Mouse (Mus musculus): Measurements from ENCODE around the gene Aprt.
"Not testable (repeated sequence)": the region's sequence is repeated elsewhere in the genome, so short reads cannot be mapped to it uniquely, and the experiment has no call there.

The Aprt gene

DNA sequence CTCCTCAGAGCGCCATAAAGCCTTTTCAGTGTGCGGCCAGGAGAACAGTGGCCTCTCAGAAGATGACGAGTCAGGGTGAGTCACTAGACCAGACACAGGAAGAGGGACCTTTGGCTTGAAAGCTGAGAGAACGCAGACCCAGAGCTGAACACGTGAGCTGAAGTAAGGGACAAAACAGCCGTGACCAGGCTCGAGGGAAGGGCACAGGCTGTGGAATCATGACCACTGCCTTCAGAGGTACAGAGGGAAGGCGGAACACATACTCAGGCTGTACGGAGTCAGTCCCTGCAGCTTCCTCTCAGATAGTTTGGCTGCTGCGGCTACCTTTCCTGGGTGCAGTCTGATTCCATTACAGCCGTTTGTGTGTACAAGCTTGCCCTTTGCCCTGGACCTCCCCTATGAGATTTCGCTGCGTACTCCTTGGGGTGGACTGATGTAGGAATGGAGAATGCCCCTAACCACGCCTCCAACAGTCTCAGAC is 8.7 kb upstream of the Aprt start:
- no peak for DNase-seq

DNA sequence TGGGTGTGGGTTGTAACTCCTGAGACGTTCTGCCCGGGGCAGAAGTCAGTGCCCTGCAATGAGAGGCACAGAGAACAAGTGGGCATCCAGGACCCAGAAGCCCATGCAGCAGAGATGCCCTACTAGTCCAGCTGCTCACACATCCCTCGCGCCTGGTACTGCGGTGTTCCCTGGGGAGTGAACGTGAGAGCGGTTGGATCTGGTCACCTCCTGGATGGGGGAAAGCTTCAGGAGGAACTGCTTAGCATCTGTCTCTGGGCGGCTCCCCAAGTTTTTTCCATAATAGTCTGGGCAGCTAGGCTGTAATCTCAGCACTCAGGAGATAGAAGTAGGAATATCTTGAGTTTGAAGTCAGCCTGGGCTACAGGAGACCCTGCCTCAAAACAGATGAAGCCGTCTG is 8.3 kb upstream of the Aprt start:
- no peak for DNase-seq

DNA sequence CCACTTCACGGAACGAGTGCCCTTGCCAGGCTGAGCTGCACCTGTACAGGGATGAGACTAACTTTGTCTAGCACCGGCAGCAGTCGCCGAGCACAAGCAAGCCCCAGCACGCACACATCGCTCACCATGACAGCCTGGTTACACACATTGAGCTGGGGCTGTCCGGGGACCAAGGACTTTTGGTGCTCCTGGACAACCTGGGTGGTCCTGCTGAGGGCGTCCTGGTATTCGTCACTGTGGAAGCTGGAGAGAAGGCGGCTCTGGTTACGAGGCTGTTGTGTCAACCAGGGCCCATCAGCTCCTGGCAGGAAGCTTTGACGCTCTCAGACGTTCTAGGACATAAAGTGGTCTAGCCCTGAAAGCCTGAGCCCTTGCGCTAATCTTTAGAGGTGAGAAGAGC is 4.2 kb upstream of the Aprt start:
- DNase-seq, result no peak

DNA sequence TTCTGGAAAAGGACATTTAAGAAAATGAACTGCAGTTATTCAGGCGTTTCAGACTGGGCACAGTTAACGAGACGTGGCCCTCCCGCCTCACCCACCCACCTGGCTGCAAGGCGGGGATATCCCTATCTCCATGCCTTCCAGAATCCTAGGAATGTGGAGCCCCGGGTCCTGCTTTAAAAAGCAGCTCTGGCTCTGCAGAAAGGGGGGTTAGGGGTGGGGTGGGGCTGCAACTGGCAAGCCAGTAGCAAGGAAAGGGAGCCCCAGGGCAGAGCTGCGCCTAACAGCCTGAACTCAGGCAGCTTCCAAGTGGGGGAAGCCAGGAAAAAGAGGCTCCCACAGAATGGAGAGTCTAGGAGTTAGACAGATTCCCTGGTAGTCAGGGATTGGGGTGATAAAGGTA is 2.5 kb upstream of the Aprt start:
- DNase-seq, result no peak

DNA sequence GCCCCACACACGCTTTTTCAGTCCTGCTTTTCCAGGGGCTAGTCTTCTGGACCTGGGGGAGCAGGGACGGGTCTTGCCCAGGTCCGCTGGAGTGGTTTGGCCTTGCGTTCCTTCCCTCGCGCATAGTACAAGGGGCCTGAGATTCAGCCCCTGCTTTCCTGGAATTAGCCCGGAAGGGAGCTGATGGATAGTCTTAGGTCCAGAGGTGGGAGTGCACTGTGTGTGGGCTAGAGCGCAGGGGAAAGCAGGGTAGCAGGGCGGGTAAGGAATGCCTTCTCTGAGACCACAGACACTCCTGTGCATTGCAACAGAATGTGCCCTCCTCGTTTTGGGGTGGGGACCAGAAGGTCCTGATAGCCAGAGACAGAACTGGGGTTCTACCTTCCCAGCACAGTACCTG is 407 bp upstream of the Aprt start:
- DNase-seq, result no peak

DNA sequence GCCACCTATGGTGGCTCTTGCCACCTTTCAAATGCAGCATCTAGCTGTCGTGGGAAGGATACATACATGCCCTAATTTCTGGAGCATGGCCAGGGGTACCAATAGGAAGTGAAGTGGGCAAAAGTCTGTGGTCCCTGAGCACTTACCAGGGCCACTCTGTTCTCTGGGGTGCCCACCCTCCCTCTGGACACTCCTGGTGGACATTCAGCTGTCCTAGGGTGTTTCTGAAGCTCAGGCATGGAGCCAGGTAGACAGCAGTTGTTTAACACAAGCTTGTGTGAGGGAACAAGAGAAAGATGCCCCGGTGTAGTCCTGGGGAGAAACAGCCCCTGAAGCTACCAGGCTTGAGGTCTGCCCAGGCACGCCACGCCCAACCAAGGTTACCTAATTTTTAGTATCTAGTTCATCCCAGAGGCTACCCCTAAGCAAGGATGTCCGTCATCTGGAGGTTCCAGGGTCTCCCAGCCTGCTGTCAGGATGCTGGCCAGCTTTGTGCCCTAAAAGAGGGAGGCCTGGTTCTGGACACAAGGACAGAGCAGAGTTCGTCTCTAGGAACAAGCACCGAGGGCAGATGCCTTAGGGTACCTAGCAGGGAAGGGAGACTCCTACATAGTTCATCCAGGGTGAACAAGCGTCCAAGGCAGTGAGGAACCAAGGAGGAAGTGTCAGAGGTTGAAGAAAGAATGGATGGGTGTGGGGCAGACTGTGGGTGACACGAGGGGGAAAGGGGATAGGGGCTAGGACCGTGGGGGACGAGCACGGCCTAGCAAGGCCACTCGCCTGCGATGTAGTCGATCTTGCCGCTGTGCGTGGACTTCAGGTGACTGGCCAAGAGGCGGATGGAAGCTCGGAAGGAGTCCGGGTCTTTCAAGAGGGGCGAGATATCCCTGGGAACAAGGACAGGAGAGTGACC is 718 bp downstream of the Aprt start:
- peak; percentile 8 to 9 for DNase-seq

DNA sequence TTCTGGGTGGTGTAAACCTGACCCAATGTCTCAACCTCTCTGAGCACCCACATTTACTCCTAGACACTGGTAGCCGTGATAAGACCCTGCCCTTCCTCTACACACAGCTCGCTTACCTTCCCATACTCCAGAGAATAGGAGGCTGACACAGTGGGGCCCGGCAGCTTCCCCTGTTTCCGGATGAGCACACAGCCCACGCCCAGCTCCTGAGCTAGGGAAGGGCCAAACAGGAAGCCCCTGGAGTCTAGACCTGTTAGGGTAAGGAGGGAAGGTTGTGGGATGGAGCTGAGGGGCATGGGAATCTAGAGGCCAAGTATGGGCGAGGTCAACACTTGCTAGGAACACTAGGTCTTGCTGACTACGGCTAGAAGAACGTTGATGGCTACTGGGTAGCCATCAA is 1.4 kb downstream of the Aprt start:
- DNase-seq, result no peak

DNA sequence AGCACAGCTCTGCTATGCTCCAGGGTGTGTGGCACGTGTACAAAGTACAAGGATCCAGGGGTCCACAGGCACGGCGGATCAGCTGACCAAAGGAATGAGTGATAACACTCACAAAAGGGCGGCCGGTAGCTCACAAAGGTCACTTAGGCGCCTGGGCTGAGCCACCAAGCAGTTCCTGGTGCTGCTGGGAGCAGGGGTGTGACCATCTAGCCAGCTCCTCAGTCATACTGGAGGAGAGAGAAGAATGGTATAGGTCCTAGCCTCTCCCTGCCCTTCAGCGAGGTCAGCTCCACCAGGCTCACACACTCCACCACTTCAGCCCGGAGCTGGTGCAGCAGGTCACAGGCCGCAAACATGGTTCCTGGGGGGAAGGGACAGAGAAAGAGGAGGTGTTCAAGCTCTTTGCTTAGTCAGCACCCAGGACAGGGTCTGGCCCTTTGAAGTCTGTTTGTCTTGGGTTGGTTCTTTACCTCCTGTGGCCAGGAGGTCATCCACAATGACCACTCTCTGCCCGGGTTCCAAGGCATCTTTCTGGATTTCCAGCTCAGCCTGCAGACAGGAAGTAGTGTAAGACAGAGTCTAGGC is 1.9 kb downstream of the Aprt start:
- no peak for DNase-seq

DNA sequence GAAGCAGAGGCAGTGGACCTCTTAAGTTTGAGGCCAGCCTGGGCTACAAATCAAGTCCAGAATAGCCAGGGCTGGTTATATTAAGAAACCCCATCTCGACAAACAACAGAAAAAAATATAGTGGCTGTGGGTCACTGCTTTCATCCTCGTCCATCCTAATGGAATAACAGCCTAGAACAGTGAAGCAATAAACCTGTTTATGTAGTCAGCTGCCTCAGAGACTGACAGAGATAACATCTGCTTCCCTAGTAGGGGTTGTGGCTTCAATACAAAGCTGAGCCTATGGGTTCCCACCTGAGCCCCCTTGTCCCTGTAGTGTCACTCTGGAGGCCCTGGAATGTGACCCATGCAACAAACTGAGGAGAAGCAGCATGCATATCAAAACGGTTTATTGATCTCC is 2.4 kb downstream of the Aprt start:
- DNase-seq, result no peak

DNA sequence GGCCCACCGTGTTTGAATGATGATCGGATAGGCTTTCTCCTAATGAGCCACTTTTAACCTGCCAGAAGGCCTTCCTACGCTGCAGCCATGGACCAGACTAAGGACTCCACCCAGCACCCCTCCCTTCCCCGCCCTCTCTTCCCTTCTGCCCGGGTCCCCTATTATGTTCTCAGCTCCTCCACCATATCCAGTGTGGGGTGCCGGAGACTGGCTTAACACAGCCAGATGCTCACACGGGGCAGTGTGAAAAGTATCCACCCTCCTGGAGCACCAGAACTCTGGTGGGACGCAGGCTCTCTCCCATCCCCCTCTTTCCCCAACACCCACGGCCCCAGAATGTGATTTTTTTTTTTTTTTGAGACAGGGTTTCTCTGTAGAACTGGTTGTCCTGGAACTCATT is 3.1 kb downstream of the Aprt start:
- no peak for DNase-seq

DNA sequence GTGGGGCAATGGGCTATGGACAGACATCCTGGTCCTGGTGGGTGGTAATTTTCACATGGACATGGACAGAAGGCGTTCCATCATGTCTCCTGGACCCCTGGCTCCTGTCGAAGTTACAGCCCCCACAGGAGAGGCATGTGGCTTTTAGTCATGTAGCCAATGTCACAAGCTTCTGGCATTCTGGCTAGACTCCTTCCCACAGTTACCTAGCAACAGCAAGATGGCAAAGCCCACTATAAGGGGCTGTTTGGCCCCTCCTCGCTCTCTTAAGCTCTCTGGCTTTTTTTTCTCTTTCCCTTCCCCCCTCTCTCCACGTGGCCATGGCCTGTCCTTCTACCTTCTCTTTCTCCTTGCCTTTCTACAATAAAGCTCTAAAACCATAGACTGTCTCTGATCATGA is 3.5 kb downstream of the Aprt start:
- not testable (repeated sequence) for DNase-seq

DNA sequence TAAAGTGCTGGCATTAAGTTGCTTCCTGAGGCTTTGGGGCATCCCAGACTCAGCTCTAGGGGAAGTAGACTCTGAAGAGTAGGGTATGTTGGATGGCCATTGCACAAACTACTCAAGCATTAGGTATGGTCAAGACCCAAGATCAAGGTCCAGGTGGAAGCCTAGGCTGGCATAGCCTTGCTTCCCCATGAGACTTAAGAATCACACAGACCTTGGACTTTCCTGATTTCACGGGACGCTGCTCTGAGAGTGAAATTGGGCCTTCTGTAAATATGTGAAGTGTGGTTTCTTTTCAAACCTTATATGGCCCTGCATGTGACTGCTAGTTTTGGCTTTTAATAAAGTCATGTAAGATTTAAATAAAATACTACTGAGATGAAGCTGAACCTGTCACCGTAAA is 4.0 kb downstream of the Aprt start:
- DNase-seq, result no peak

DNA sequence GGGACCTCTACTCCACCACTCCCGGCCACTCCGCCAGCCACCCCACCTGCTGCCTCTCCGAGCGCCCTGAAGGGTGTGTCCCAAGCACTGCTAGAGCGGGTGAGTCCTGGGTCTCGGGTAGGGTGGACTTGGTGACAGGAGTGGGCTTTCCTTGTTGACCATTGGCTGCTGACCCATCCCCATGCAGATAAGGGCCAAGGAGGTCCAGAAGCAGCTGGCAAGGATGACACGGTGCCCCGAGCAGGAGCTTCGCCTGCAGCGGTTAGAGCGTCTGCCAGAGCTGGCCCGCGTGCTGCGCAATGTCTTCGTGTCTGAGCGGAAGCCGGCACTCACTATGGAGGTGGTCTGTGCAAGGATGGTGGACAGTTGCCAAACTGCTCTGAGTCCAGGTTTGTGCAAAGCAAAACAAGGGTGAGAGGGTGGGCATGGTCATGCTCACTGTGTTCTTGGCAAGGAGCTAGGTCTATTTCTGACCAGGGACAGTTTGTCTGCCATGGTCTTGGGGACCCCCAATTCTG is 4.9 kb downstream of the Aprt start:
- no peak for DNase-seq

DNA sequence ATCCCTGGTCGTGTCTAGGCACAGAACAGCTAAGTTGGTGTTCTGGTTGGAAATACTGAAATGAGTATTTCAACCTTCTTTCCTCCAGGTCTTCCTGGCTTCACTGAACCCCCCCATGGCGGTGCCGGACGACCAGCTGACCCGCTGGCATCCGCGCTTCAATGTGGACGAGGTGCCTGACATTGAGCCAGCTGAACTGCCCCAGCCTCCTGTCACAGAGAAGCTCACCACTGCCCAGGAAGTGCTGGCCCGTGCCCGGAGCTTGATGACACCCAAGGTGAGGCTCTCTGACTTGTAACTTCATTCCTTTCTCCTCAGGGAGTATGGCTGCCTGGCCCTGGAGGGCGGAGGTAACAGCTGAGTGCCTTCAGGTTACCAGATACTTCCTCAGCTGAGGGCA is 5.6 kb downstream of the Aprt start:
- no peak for DNase-seq

DNA sequence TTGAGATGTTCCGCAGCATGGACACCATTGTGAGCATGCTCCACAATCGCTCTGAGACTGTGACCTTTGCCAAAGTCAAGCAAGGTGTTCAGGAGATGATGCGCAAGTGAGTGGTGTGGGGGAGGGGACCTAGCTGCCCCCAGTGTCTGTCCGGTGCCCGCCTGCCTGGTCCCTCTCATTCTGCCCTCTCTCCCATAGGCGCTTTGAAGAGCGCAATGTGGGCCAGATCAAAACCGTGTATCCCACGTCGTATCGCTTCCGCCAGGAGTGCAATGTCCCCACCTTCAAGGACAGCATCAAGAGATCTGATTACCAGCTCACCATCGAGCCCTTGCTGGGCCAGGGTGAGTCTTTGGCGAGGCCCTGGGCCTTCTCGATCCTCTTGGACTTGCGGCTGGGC is 6.7 kb downstream of the Aprt start:
- DNase-seq, result no peak

DNA sequence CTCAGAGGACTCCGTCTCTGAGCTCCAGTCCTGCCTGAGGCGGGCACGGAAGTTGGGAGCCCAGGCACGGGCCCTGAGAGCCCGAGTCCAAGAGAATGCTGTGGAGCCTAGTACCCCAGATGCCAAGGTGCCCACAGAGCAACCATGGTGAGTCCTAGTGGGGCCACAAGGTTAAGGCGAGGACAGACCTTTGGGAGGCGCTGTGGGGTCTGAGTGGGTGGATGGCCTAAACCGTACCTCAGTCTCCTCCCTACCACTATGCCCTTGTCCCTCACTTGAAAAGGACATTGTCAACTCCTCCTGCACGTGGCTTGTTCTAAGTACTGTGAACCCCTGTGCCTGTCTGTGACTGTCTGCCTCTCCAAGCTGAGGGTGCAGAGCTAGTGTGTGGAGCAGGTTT is 7.4 kb downstream of the Aprt start:
- no peak for DNase-seq

DNA sequence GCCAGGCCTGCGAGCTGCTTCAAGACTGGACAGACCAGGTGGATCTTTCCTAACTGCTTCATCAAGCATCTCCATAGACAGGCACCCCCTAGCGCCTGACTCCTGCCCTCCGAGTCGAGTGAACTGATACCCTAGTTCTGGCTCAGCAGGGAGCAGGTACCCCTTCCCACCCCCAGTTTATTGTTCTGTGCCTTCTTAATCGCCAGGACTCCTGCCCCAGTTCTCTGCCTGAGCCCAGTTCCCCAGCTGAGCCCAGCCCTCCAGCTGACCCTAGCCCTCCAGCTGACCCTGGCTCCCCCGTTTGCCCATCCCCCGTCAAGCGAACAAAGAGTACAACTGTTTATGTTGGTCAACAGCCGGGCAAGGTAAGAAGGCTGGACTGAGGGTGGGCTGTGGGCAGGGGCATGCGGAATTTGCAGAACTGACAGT is 7.8 kb downstream of the Aprt start:
- DNase-seq, result peak; percentile 45 to 49

DNA sequence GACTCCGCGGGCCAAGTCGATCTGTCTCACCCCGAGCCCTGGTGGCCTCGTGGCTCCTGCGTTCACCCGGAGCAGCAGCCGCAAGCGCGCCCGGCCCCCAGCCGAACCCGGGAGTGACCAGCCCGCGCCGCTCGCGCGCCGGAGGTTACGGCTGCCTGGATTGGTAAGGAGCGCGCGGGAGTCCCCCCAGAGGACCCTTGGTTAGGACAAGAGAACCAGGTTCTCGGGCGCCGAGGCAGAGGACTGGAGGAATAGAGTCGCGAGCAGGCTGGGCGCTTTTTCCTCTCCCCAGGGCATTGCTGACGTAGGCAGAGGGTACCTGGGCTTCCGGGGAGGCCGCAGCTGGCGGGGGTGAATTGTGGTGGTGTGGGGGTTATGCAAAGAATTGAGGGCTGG is 8.6 kb downstream of the Aprt start:
- DNase-seq, result peak; percentile 97 to 98

DNA sequence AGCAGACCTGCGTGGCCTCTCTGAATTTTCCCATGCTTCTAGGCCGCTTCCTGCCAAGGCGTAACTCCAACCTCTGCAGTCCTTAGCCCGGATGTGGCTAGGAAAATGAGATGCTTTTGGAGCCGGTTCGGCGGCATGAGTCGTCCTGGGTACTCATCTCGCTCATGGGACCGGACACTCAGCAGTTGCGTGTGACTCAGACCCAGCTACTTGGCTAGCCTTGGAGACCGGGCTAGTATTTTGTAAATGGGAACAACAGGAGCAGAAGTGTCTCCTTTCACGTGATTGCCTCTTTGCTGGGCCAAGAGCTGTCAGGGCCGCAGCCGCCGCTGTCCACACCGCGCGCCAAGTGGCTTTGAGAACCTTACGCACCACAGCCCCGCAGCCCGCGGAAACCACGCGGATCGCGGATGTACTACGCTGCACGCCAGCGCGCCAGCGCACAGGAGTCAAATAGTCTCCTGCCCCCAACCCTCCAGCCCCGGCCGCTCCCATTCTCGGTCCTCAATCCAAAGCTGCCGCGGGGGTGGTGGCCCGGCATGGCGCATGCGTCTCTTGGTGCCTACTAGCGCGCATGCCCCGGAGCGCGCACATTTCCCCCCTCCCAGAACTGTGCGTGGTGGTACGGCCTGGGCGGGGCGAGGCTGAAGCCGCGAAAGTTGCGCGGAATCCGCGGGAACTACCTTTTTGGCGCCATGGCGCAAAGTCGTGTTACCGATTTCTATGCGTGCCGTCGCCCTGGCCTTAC is 9.2 kb downstream of the Aprt start, which contains the start of gene Cdt1:
Gene Cdt1, plus strand, starts transcription at position 655 of the 748 bp plus-strand sequence.
- peak; percentile 95 to 96 for DNase-seq

DNA sequence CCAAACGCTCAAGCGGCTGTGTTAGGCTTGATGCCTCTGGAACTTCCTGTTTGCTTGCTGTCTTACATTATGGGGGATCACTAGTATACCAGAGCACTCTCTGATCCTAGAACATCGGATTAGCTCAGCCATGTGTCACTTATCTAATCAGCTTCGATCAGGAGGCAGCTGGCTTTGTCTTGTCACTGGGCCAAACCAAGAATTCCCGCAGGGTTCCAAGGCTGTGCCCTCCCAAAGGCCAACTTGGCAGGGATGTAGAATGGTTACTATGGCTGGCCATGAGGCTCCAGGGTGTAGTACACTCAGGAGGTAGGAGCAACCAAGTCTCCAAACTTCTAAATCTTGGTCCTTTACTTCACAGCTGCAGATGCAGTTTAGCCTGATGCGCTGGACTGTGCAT is 9.9 kb downstream of the Aprt start:
- no peak for DNase-seq

DNA sequence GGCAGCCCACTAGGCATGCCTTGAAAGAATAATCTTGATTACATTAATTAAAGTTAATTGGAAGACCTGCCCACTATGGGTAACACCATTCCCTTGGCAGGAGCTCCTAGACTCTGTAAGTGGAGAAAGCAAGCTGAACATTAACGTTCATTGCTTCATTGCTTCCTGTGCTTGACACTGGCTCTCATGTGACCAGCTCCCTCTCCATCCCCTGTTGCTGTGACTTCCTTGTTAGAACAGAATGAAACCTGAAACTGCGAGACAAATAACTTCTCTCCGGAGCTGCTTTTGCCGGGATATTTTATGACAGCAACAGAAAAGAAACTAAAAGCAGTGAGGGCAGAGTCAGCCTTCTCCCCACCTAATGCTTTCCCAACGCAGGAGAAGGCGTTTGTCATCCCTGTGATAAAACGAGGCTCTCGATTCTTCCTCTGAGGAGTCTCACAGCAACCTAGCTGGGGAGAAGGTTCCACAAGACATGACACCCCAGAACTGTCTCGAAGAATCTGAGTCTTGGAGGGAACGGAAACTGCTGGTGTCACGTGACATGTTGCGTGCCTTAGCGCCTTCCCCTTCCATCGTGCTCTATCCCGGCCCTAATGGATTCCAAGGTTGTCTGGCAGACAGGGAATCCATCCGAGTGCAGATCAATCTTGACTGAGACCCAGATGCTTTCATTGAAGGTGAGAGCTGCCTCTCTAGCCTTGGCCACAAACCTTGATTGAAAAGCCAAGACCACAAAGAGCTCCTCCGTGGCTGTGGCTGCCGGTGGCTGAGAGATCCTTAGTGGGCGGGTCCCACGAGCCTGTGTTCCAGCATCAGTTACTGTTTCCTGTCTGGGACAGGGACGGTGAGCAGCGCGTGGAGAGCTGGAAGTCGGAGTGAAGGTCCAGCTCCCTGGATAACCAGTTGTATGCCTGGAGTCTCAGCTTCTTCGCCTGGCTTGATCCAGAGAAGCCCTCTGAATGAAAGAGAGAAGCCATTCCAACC is 12.1 kb downstream of the Aprt start:
- DNase-seq, result no peak

DNA sequence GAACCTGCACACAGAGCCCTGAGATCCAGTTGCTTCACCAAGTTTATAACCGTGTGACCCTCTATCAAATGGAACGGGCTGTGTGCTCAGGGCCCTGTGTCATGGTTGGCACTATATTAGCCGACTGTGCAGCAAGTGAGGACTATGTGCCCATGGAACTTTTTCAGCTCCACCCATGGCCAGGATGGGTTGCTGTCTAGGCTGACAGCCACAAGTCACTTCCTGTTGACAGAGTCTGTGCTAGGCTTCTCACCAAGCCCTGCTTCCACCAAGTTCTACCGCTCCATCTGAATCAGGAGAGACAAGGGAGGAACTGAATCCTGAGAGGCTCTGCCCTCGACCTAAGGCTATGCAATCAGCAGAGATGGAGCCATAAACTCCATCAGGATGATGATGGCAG is 15.5 kb downstream of the Aprt start:
- no peak for DNase-seq
